Mouse (Mus musculus): Measurements from ENCODE around the gene Herc4. TPM values are rescaled to one million over a fixed set of nuclear protein-coding genes. Genes with fewer than 3 reads are reported as not detected.

Herc4 gene
- polyA plus RNA-seq, 1 experiment, result 1.4 TPM

DNA sequence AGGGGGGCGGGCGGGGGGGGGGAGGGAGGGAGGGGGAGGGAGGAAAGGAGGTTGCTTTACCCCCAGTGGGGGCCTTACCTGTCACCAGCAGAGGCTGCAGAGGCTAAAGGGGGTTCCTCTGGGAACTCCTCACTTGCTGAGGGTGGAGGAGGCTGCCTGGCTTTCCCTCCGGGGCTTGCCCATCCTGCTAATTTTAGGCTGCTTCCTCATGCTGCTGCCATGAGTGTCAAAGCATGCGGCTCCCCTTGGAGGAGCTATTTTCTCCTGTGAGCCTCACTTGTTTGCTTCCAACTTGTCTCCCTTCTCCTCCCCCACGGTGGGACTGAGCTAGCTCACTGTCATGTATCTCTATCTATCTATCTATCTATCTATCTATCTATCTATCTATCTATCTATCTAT, 12.8 kb upstream of the Herc4 start:
- Histone ChIP-seq H3K36me3 (ENCODE audit: control insufficient read depth) (no peaks in the 10 kb centered on the region), H3K4me1 (ENCODE audit: control insufficient read depth) (0 out of 2 replicates have a peak, but pooled peaks cover under 1% of the 10 kb centered on the region), H3K27me3 (ENCODE audit: control insufficient read depth) (peaks cover 7% of the 10 kb centered on the region), H3K4me3 (replicated peaks) (no peak overlapping the region), H3K9me3 (ENCODE audit: control insufficient read depth, low read length) (no peaks in the 10 kb centered on the region)
- TF ChIP-seq TAL1 (IDR thresholded peaks at IDR 0.05; ENCODE audit: low read length) (no peak), GATA1 (IDR thresholded peaks at IDR 0.05; ENCODE audit: low read length) (no peak)

- Histone ChIP-seq H3K9me3 (ENCODE audit: control insufficient read depth, low read length) (no peaks in the 10 kb centered on the region; the same call in 1 of the 2 replicates), H3K27me3 (ENCODE audit: control insufficient read depth) (peaks cover 7% of the 10 kb centered on the region), H3K36me3 (ENCODE audit: control insufficient read depth) (no peaks in the 10 kb centered on the region), H3K4me1 (ENCODE audit: control insufficient read depth) (peaks cover 3% of the 10 kb centered on the region), H3K4me3 (replicated peaks) (no peak overlapping the region)
- TF ChIP-seq GATA1 (IDR thresholded peaks at IDR 0.05; ENCODE audit: low read length) (no peak), TAL1 (IDR thresholded peaks at IDR 0.05; ENCODE audit: low read length) (no peak)
These were observed 12.0 kb upstream of the Herc4 start for GRCm38 (mm10) chr10:63231630-63232029.

GRCm38 (mm10) chr10:63234133-63234532, 9.5 kb upstream of the Herc4 start:
- H3K36me3 ChIP-seq (ENCODE audit: control insufficient read depth), result no peaks in the 10 kb centered on the region
- peaks cover 7% of the 10 kb centered on the region for H3K4me1 ChIP-seq (ENCODE audit: control insufficient read depth)
- TF ChIP-seq GATA1 (IDR thresholded peaks at IDR 0.05; ENCODE audit: low read length) (no peak), TAL1 (IDR thresholded peaks at IDR 0.05; ENCODE audit: low read length) (no peak)
- H3K27me3 ChIP-seq (ENCODE audit: control insufficient read depth), result peaks cover 7% of the 10 kb centered on the region
- H3K9me3 ChIP-seq (ENCODE audit: control insufficient read depth, low read length), result no peaks in the 10 kb centered on the region; the same call in 1 of the 2 replicates
- no peak overlapping the region for H3K4me3 ChIP-seq (replicated peaks)

DNA sequence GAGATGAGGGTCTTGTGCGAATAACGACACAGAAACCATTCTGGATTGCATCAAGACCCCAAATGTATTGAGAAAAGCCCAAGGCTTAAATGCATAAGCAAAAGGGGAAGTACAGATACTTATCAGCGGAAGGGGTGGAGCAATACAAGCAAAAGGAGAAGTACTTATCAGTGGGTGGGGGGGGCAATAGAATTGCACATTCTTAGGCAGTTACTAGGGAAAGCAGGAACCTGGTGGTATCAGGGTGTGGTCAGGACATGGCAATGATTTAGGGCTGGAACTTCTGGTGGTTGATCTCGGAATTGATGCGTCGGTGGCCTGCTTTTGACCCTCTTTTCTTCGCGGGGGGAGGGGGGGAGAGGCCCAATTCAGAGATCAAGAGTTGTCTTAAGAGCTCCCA, 7.7 kb upstream of the Herc4 start:
- Histone ChIP-seq H3K4me1 (ENCODE audit: control insufficient read depth) (peaks cover 7% of the 10 kb centered on the region), H3K4me3 (replicated peaks) (no peak overlapping the region), H3K36me3 (ENCODE audit: control insufficient read depth) (no peaks in the 10 kb centered on the region), H3K9me3 (ENCODE audit: control insufficient read depth, low read length) (no peaks in the 10 kb centered on the region; the same call in 1 of the 2 replicates), H3K27me3 (ENCODE audit: control insufficient read depth) (peaks cover 8% of the 10 kb centered on the region)
- TF ChIP-seq TAL1 (IDR thresholded peaks at IDR 0.05; ENCODE audit: low read length) (no peak), GATA1 (IDR thresholded peaks at IDR 0.05; ENCODE audit: low read length) (no peak)

- peaks cover 8% of the 10 kb centered on the region for H3K27me3 ChIP-seq (ENCODE audit: control insufficient read depth)
- H3K36me3 ChIP-seq (ENCODE audit: control insufficient read depth), result no peaks in the 10 kb centered on the region
- H3K4me3 ChIP-seq (replicated peaks), result no peak overlapping the region
- no peaks in the 10 kb centered on the region; the same call in 1 of the 2 replicates for H3K9me3 ChIP-seq (ENCODE audit: control insufficient read depth, low read length)
- no peak for TF ChIP-seq GATA1 (IDR thresholded peaks at IDR 0.05; ENCODE audit: low read length)
- TF ChIP-seq TAL1 (IDR thresholded peaks at IDR 0.05; ENCODE audit: low read length), result no peak
- H3K4me1 ChIP-seq (ENCODE audit: control insufficient read depth), result peaks cover 8% of the 10 kb centered on the region
These were observed 6.9 kb upstream of the Herc4 start for GRCm38 (mm10) chr10:63236663-63237062.

- Histone ChIP-seq H3K27me3 (ENCODE audit: control insufficient read depth) (peaks cover 5% of the 10 kb centered on the region), H3K36me3 (ENCODE audit: control insufficient read depth) (no peaks in the 10 kb centered on the region), H3K9me3 (ENCODE audit: control insufficient read depth, low read length) (no peaks in the 10 kb centered on the region; the same call in 1 of the 2 replicates), H3K4me3 (replicated peaks) (no peak overlapping the region), H3K4me1 (ENCODE audit: control insufficient read depth) (peaks cover 10% of the 10 kb centered on the region)
- TF ChIP-seq TAL1 (IDR thresholded peaks at IDR 0.05; ENCODE audit: low read length) (no peak), GATA1 (IDR thresholded peaks at IDR 0.05; ENCODE audit: low read length) (no peak)
These were observed 6.4 kb upstream of the Herc4 start for GRCm38 (mm10) chr10:63237206-63237605.

DNA sequence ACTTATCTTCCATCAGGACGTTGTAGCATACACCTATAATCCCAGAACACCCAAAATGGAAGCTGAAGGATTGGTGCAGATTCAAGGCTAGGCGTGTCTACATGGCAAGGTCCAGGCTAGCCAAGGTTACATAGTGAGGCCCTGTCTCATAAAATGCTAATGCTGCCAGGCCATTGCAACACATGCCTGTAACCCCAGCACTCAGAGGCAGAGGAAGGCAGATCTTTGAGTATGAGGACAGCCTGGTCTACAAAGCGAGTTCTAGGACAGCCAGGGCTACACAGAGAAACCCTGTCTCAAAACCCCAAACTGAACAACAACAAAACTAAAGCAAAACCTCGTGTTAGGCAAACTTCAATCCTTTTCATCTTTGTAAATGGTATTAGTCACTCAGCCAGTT, 5.5 kb upstream of the Herc4 start:
- Histone ChIP-seq H3K4me1 (ENCODE audit: control insufficient read depth) (peaks cover 19% of the 10 kb centered on the region), H3K27me3 (ENCODE audit: control insufficient read depth) (peaks cover 2% of the 10 kb centered on the region; the same call in 1 of the 2 replicates), H3K9me3 (ENCODE audit: control insufficient read depth, low read length) (no peaks in the 10 kb centered on the region; the same call in 1 of the 2 replicates), H3K4me3 (replicated peaks) (no peak overlapping the region), H3K36me3 (ENCODE audit: control insufficient read depth) (no peaks in the 10 kb centered on the region)
- no peak for TF ChIP-seq TAL1 (IDR thresholded peaks at IDR 0.05; ENCODE audit: low read length)
- no peak for TF ChIP-seq GATA1 (IDR thresholded peaks at IDR 0.05; ENCODE audit: low read length)

DNA sequence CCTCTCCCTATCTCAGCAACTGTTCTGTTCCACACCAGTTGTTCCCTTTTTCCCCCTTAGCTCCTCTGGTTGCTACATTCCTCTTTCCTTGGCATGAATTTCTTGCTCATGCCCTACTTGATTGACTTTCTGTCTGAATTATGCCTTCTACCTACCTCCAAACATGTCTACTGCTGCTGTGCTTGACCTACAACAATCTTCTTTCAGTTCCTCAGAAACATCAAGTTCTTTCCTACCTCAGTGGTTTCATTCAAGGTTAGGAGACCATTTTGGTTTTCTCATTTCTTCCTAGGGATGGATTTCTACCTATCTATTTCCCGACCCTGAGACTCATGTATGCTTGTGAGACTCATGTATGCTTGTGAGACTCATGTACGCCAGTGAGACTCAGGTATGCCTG, 3.8 kb upstream of the Herc4 start:
- peaks cover 22% of the 10 kb centered on the region for H3K4me1 ChIP-seq (ENCODE audit: control insufficient read depth)
- H3K9me3 ChIP-seq (ENCODE audit: control insufficient read depth, low read length), result no peaks in the 10 kb centered on the region; the same call in 1 of the 2 replicates
- no peaks in the 10 kb centered on the region; the same call in 1 of the 2 replicates for H3K36me3 ChIP-seq (ENCODE audit: control insufficient read depth)
- H3K27me3 ChIP-seq (ENCODE audit: control insufficient read depth), result peaks cover 2% of the 10 kb centered on the region; the same call in 1 of the 2 replicates
- no peak for TF ChIP-seq TAL1 (IDR thresholded peaks at IDR 0.05; ENCODE audit: low read length)
- TF ChIP-seq GATA1 (IDR thresholded peaks at IDR 0.05; ENCODE audit: low read length), result no peak
- H3K4me3 ChIP-seq (replicated peaks), result no peak overlapping the region

DNA sequence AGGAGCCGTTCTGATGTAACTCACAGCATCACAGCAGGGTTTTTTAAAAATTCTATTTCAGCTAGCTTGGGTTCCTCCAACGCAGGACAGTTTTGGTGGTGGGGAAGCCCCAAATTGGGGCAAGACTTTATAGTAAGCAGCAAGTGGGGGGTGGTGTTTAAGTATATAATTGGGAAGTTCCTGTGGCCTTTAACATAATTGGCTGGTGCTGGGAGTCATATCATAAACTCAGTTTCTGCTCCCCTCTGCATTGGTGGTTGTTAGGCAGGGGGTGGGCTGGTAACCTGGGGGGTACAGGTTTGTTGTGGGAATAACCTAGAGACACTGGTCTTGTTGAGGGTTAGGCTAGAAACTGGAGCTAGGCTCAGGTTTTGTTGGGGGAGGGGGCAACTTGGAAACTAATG, 2.7 kb upstream of the Herc4 start:
- TF ChIP-seq TAL1 (IDR thresholded peaks at IDR 0.05; ENCODE audit: low read length) (no peak), GATA1 (IDR thresholded peaks at IDR 0.05; ENCODE audit: low read length) (no peak)
- peaks cover 7% of the 10 kb centered on the region for H3K36me3 ChIP-seq (ENCODE audit: control insufficient read depth)
- peaks cover 30% of the 10 kb centered on the region for H3K4me1 ChIP-seq (ENCODE audit: control insufficient read depth)
- H3K27me3 ChIP-seq (ENCODE audit: control insufficient read depth), result peaks cover 2% of the 10 kb centered on the region; the same call in 1 of the 2 replicates
- H3K9me3 ChIP-seq (ENCODE audit: control insufficient read depth, low read length), result no peaks in the 10 kb centered on the region; the same call in 1 of the 2 replicates
- no peak overlapping the region for H3K4me3 ChIP-seq (replicated peaks)

Measured in erythroblast, embryonic 14.5 days (primary cell).